Mouse (Mus musculus) heart, embryonic 15.5 days (tissue): Measurements from ENCODE around the gene Caskin1. TPM values are rescaled to one million over a fixed set of nuclear protein-coding genes. Genes with fewer than 3 reads are reported as not detected.

ENCODE experiments used
- ATAC-seq: fragments of 200-750 bp; cut with Nextera tagmentation; replicated peaks from 2 replicates; pipeline ENCODE4 v1.8.0; 2017; ENCODE audit warnings: low read depth, moderate TSS enrichment; ENCODE audit not compliant: insufficient number of reproducible peaks, insufficient read depth, low FRiP score
- H3K27ac ChIP-seq: fragments of 300-500 bp; sonication (generic); 2 replicates; pipeline ENCODE4 v1.5.1; 2015; ENCODE audit warnings: mild to moderate bottlenecking, inconsistent platforms
- H3K27me3 ChIP-seq: fragments of 300-500 bp; sonication (generic); 2 replicates; pipeline ENCODE4 v1.6.1; 2015; ENCODE audit warnings: inconsistent platforms
- H3K36me3 ChIP-seq: fragments of 300-500 bp; sonication (generic); 2 replicates; pipeline ENCODE4 v1.6.1; 2015; ENCODE audit warnings: mild to moderate bottlenecking, inconsistent platforms
- H3K4me1 ChIP-seq: fragments of 300-500 bp; sonication (generic); replicated peaks from 2 replicates; pipeline ENCODE4 v1.6.1; 2015; ENCODE audit warnings: inconsistent platforms
- H3K4me2 ChIP-seq: fragments of 300-500 bp; sonication (generic); 2 replicates; pipeline ENCODE4 v1.6.1; 2015; ENCODE audit warnings: inconsistent platforms, mild to moderate bottlenecking, moderate library complexity
- H3K4me3 ChIP-seq: fragments of 300-500 bp; sonication (generic); 2 replicates; pipeline ENCODE4 v1.5.1; 2015; ENCODE audit warnings: mild to moderate bottlenecking, inconsistent platforms
- H3K9ac ChIP-seq: fragments of 300-500 bp; sonication (generic); 2 replicates; pipeline ENCODE4 v1.6.1; 2015; ENCODE audit warnings: mild to moderate bottlenecking, inconsistent platforms
- H3K9me3 ChIP-seq: fragments of 300-500 bp; sonication (generic); replicated peaks from 2 replicates; pipeline ENCODE4 v1.6.1; 2016; ENCODE audit warnings: inconsistent platforms
- WGBS: fragments of 180-500 bp; shearing (Covaris S2); methylation state at CpG from one replicate; pipeline ENCODE4 v1.1.7; 2015; ENCODE audit warnings: mixed read lengths; 5-methylcytosine and 5-hydroxymethylcytosine counted together
- polyA plus RNA-seq: library from polyadenylated mRNA; unstranded; fragments of >200 nt; fragmentation: Nextera tagmentation; extraction: Ambion mirVana; gene quantifications from 2 replicates; pipeline ENCODE4 v1.2.1, GENCODE M21; 2015

Gene Caskin1
- polyA plus RNA-seq, 1 experiment from 2014 or later, result 0.39 TPM

- no peaks in the 10 kb centered on the region for H3K36me3 ChIP-seq
- no peak overlapping the region for H3K27ac ChIP-seq
- H3K4me3 ChIP-seq, result no peak overlapping the region
- H3K4me1 ChIP-seq, result peaks cover 20% of the 10 kb centered on the region
- no peak for ATAC-seq
- WGBS, result 46% methylated on average over 5 of the region's 5 CpGs
- no peaks in the 10 kb centered on the region for H3K9me3 ChIP-seq
- H3K27me3 ChIP-seq, result 0 out of 2 replicates have a peak, but pooled peaks cover 5% of the 10 kb centered on the region
- H3K4me2 ChIP-seq, result no peak overlapping the region
- H3K9ac ChIP-seq, result no peak overlapping the region
These were observed 46.9 kb downstream of the Caskin1 start for GRCm38 (mm10) chr17:24535300-24535699.

- WGBS, result 43% methylated on average over 3 of the region's 3 CpGs
- no peak overlapping the region for H3K4me2 ChIP-seq
- H3K27me3 ChIP-seq, result 0 out of 2 replicates have a peak, but pooled peaks cover under 1% of the 10 kb centered on the region
- peaks cover 10% of the 10 kb centered on the region for H3K4me1 ChIP-seq
- H3K9me3 ChIP-seq, result no peaks in the 10 kb centered on the region
- no peak overlapping the region for H3K27ac ChIP-seq
- no peaks in the 10 kb centered on the region for H3K36me3 ChIP-seq
- ATAC-seq, result no peak
- H3K9ac ChIP-seq, result no peak overlapping the region
- no peak overlapping the region for H3K4me3 ChIP-seq
These were observed 49.1 kb downstream of the Caskin1 start for GRCm38 (mm10) chr17:24537536-24537935.

- no peaks in the 10 kb centered on the region for H3K36me3 ChIP-seq
- H3K9me3 ChIP-seq, result no peaks in the 10 kb centered on the region
- no peak overlapping the region for H3K4me2 ChIP-seq
- no peaks in the 10 kb centered on the region for H3K27me3 ChIP-seq
- H3K4me1 ChIP-seq, result no peaks in the 10 kb centered on the region
- H3K9ac ChIP-seq, result no peak overlapping the region
- no peak for ATAC-seq
- no peak overlapping the region for H3K4me3 ChIP-seq
- H3K27ac ChIP-seq, result no peak overlapping the region
- 63% methylated on average over 8 of the region's 8 CpGs for WGBS
These were observed 50.5 kb downstream of the Caskin1 start for GRCm38 (mm10) chr17:24538950-24539349.

GRCm38 (mm10) chr17:24540375-24540774 is 52.0 kb downstream of the Caskin1 start:
- no peak for ATAC-seq
- Histone ChIP-seq H3K27me3 (peaks cover 6% of the 10 kb centered on the region; the same call in 1 of the 2 replicates), H3K4me3 (no peak overlapping the region), H3K9me3 (no peaks in the 10 kb centered on the region), H3K4me1 (0 out of 2 replicates have a peak, but pooled peaks cover 3% of the 10 kb centered on the region), H3K36me3 (no peaks in the 10 kb centered on the region), H3K9ac (no peak overlapping the region), H3K27ac (no peak overlapping the region), H3K4me2 (no peak overlapping the region)
- WGBS, result 13% methylated on average over 3 of the region's 3 CpGs

GRCm38 (mm10) chr17:24544613-24545012 is 56.2 kb downstream of the Caskin1 start:
- no peaks in the 10 kb centered on the region for H3K9me3 ChIP-seq
- WGBS, result 18% methylated on average over 12 of the region's 12 CpGs
- H3K4me3 ChIP-seq, result no peak overlapping the region
- no peak overlapping the region for H3K27ac ChIP-seq
- ATAC-seq, result no peak
- H3K4me2 ChIP-seq, result peak overlapping the region; percentile 31
- H3K27me3 ChIP-seq, result peaks cover 6% of the 10 kb centered on the region; the same call in 1 of the 2 replicates
- no peaks in the 10 kb centered on the region for H3K36me3 ChIP-seq
- H3K9ac ChIP-seq, result no peak overlapping the region
- H3K4me1 ChIP-seq, result peaks cover 11% of the 10 kb centered on the region; the same call in 1 of the 2 replicates

GRCm38 (mm10) chr17:24545247-24545646 is 56.8 kb downstream of the Caskin1 start:
- ATAC-seq, result no peak
- Histone ChIP-seq H3K9me3 (no peaks in the 10 kb centered on the region), H3K27me3 (peaks cover 6% of the 10 kb centered on the region; the same call in 1 of the 2 replicates), H3K9ac (no peak overlapping the region), H3K36me3 (no peaks in the 10 kb centered on the region), H3K4me2 (no peak overlapping the region), H3K4me3 (no peak overlapping the region), H3K27ac (no peak overlapping the region), H3K4me1 (peaks cover 11% of the 10 kb centered on the region; the same call in 1 of the 2 replicates)
- 93% methylated on average over 2 of the region's 2 CpGs for WGBS

GRCm38 (mm10) chr17:24546234-24546633 is 57.8 kb downstream of the Caskin1 start:
- WGBS, result 73% methylated on average over 3 of the region's 3 CpGs

GRCm38 (mm10) chr17:24548435-24548834 is 60.0 kb downstream of the Caskin1 start:
- H3K27me3 ChIP-seq, result peaks cover 6% of the 10 kb centered on the region; the same call in 1 of the 2 replicates
- peak overlapping the region; percentile 77 for H3K4me2 ChIP-seq
- no peak for ATAC-seq
- WGBS, result 29% methylated on average over 9 of the region's 9 CpGs
- no peaks in the 10 kb centered on the region for H3K36me3 ChIP-seq
- peak overlapping the region; percentile 80 for H3K4me3 ChIP-seq
- H3K27ac ChIP-seq, result peak overlapping the region; percentile 69
- H3K9ac ChIP-seq, result no peak overlapping the region
- no peaks in the 10 kb centered on the region for H3K9me3 ChIP-seq
- H3K4me1 ChIP-seq, result peaks cover 30% of the 10 kb centered on the region

More at GRCm38 (mm10) chr17:24546234-24546633, 57.8 kb downstream of the Caskin1 start:
- H3K4me3 ChIP-seq, result no peak overlapping the region
- no peaks in the 10 kb centered on the region for H3K36me3 ChIP-seq
- H3K27ac ChIP-seq, result no peak overlapping the region
- ATAC-seq, result no peak
- H3K9ac ChIP-seq, result no peak overlapping the region
- no peaks in the 10 kb centered on the region for H3K9me3 ChIP-seq
- no peak overlapping the region for H3K4me2 ChIP-seq
- peaks cover 18% of the 10 kb centered on the region for H3K4me1 ChIP-seq
- peaks cover 6% of the 10 kb centered on the region; the same call in 1 of the 2 replicates for H3K27me3 ChIP-seq

- 3% methylated on average over 23 of the region's 23 CpGs for WGBS
- peaks cover 6% of the 10 kb centered on the region; the same call in 1 of the 2 replicates for H3K27me3 ChIP-seq
- peaks cover 30% of the 10 kb centered on the region for H3K4me1 ChIP-seq
- peak overlapping the region; percentile 48 for H3K9ac ChIP-seq
- peak overlapping the region; percentile 77 for H3K4me2 ChIP-seq
- H3K27ac ChIP-seq, result peak overlapping the region; percentile 69
- H3K4me3 ChIP-seq, result peak overlapping the region; percentile 80
- ATAC-seq, result no peak; the same call in 1 of the 2 replicates
- H3K36me3 ChIP-seq, result no peaks in the 10 kb centered on the region
- H3K9me3 ChIP-seq, result no peaks in the 10 kb centered on the region
These were observed 60.7 kb downstream of the Caskin1 start for GRCm38 (mm10) chr17:24548921-24549617.

- Histone ChIP-seq H3K9ac (peak within 1 kb of the TSS; percentile 83), H3K4me3 (peak within 1 kb of the TSS; percentile 80), H3K4me1 (peaks cover 27% of the 10 kb centered on the region), H3K36me3 (no peaks in the 10 kb centered on the region), H3K27me3 (peaks cover under 1% of the 10 kb centered on the region; the same call in 1 of the 2 replicates), H3K27ac (peak within 1 kb of the TSS; percentile 91), H3K4me2 (peak within 1 kb of the TSS; percentile 77), H3K9me3 (no peaks in the 10 kb centered on the region)
- WGBS, result 0% methylated on average over 71 of the region's 72 CpGs
- peak; percentile 96 for ATAC-seq
These were observed 61.4 kb downstream of the Caskin1 start, which contains the start of gene Pkd1 for GRCm38 (mm10) chr17:24549618-24550415. Gene Pkd1, plus strand, starts transcription at chr17:24549834.

GRCm38 (mm10) chr17:24550416-24551049 is 62.1 kb downstream of the Caskin1 start:
- ATAC-seq, result peak; percentile 66
- WGBS, result under 1% methylated on average over 44 of the region's 44 CpGs
- H3K9ac ChIP-seq, result peak overlapping the region; percentile 83

More at GRCm38 (mm10) chr17:24550416-24551049, 62.1 kb downstream of the Caskin1 start:
- Histone ChIP-seq H3K9me3 (no peaks in the 10 kb centered on the region), H3K27me3 (no peaks in the 10 kb centered on the region), H3K36me3 (no peaks in the 10 kb centered on the region), H3K4me2 (peak overlapping the region; percentile 77), H3K4me1 (peaks cover 27% of the 10 kb centered on the region), H3K27ac (peak overlapping the region; percentile 91), H3K4me3 (peak overlapping the region; percentile 80)
